Mouse (Mus musculus) midbrain, embryonic 14.5 days (tissue): Measurements from ENCODE around the gene Ccdc3. TPM values are rescaled to one million over a fixed set of nuclear protein-coding genes. Genes with fewer than 3 reads are reported as not detected.

Experiments used
- ATAC-seq: fragments of 200-750 bp; cut with Nextera tagmentation; 2 replicates; pipeline ENCODE4 v1.8.0; 2017; ENCODE audit warnings: moderate number of reproducible peaks, moderate library complexity; ENCODE audit not compliant: low FRiP score, low TSS enrichment
- DNase-seq: peaks from one replicate; pipeline ENCODE4 v3.0.0-alpha.2; 2015
- H3K27ac ChIP-seq: fragments of 300-500 bp; sonication (generic); replicated peaks from 2 replicates; pipeline ENCODE4 v1.5.1; 2014; ENCODE audit warnings: mild to moderate bottlenecking, low read depth, low read length, moderate library complexity
- H3K27me3 ChIP-seq: fragments of 300-500 bp; sonication (generic); 2 replicates; pipeline ENCODE4 v1.6.1; 2014; ENCODE audit warnings: low read length, control low read depth, mixed read lengths; ENCODE audit not compliant: control insufficient read depth, insufficient read depth
- H3K36me3 ChIP-seq: fragments of 300-500 bp; sonication (generic); 2 replicates; pipeline ENCODE4 v1.6.1; 2014; ENCODE audit warnings: low read length, control low read depth; ENCODE audit not compliant: control insufficient read depth, insufficient read depth
- H3K4me1 ChIP-seq: fragments of 300-500 bp; sonication (generic); 2 replicates; pipeline ENCODE4 v1.6.1; 2014; ENCODE audit warnings: mild to moderate bottlenecking, antibody characterized with exemption, low read length, control low read depth; ENCODE audit not compliant: control insufficient read depth, insufficient read depth
- H3K4me2 ChIP-seq: fragments of 300-500 bp; sonication (generic); 2 replicates; pipeline ENCODE4 v1.6.1; 2014; ENCODE audit warnings: mild to moderate bottlenecking, low read length, moderate library complexity
- H3K4me3 ChIP-seq: fragments of 300-500 bp; sonication (generic); replicated peaks from 2 replicates; pipeline ENCODE4 v1.5.1; 2014; ENCODE audit warnings: low read depth, low read length
- H3K9ac ChIP-seq: fragments of 300-500 bp; sonication (generic); replicated peaks from 2 replicates; pipeline ENCODE4 v1.6.1; 2014; ENCODE audit warnings: mild to moderate bottlenecking, low read length, moderate library complexity
- H3K9me3 ChIP-seq: fragments of 300-500 bp; sonication (generic); 2 replicates; pipeline ENCODE4 v1.6.1; 2016; ENCODE audit warnings: low read length, control low read depth, mixed read lengths; ENCODE audit not compliant: control insufficient read depth
- WGBS: fragments of 180-500 bp; shearing (Covaris S2); extraction: QIAGEN DNeasy Blood & Tissue Kit; methylation state at CpG from one replicate; pipeline ENCODE4 v1.1.7; 2014; 5-methylcytosine and 5-hydroxymethylcytosine counted together
- polyA plus RNA-seq: library from polyadenylated mRNA; unstranded; fragments of >200 nt; fragmentation: Nextera tagmentation; extraction: Ambion mirVana; gene quantifications from 2 replicates; pipeline ENCODE4 v1.2.1, GENCODE M21; 2014

The Ccdc3 gene
- polyA plus RNA-seq, 1 experiment from 2014 or later = 7.8 TPM

GRCm38 (mm10) chr2:5112785-5113291 is 24.7 kb upstream of the Ccdc3 start:
- no peaks in the 10 kb centered on the region for H3K9me3 ChIP-seq
- H3K4me3 ChIP-seq = no peak overlapping the region
- 3% methylated on average over 8 of the region's 8 CpGs for WGBS
- H3K4me1 ChIP-seq = peaks cover 20% of the 10 kb centered on the region
- H3K27ac ChIP-seq = peak overlapping the region; percentile 54
- H3K9ac ChIP-seq = peak overlapping the region; percentile 37; the same call in 1 of the 2 replicates
- no peaks in the 10 kb centered on the region for H3K27me3 ChIP-seq
- no peaks in the 10 kb centered on the region for H3K36me3 ChIP-seq
- DNase-seq (peak; percentile 70), ATAC-seq (peak; percentile 53)
- 0 out of 2 replicates have a peak overlapping the region, but pooled peaks have one; percentile 5 for H3K4me2 ChIP-seq

GRCm38 (mm10) chr2:5114386-5114785 is 23.2 kb upstream of the Ccdc3 start:
- no peak overlapping the region for H3K27ac ChIP-seq
- H3K9me3 ChIP-seq = no peaks in the 10 kb centered on the region
- no peak overlapping the region for H3K4me3 ChIP-seq
- no peak overlapping the region for H3K4me2 ChIP-seq
- H3K27me3 ChIP-seq = no peaks in the 10 kb centered on the region
- ATAC-seq (no peak), DNase-seq (no peak)
- WGBS = 96% methylated on average over 8 of the region's 8 CpGs
- H3K4me1 ChIP-seq = peaks cover 20% of the 10 kb centered on the region
- H3K36me3 ChIP-seq = no peaks in the 10 kb centered on the region
- H3K9ac ChIP-seq = no peak overlapping the region

DNA sequence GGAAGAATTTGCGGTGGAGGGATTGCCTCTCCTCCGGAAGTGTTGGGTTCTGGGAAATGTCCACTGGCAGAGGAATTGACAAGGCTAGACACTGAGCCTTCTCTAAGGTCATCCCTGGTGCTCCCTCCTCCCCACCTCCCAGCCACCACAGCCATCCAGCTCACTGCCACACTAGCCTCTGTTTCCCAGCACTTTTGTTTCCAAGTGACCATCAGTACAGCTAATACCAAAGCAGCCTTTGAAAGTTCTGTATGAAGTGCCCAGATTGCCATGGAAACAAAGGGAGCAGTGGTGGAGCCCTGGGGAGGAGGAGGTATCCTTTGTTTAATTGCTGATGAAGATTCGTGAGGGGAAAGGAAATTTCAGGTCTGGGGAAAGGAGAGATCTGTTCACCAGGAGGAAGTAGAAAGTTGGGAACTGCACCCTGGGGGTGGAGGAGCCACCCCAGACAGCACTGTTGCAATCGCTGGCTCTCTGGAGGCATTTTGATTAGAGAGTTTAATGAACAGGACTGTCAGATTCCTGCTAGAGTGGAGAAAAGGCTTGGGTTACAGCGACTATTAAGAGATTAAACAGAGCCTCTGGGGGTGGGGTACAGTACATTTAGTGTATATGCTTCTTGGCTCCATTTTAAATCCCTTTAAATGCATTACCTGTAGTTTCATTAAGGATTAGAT is 20.6 kb upstream of the Ccdc3 start:
- 22% methylated on average over 5 of the region's 5 CpGs for WGBS
- H3K4me1 ChIP-seq = peaks cover 20% of the 10 kb centered on the region
- peak; percentile 34 for ATAC-seq
- no peak overlapping the region for H3K4me2 ChIP-seq
- H3K9ac ChIP-seq = no peak overlapping the region
- no peaks in the 10 kb centered on the region for H3K27me3 ChIP-seq
- H3K27ac ChIP-seq = peak overlapping the region; percentile 39; the same call in 1 of the 2 replicates
- no peaks in the 10 kb centered on the region for H3K36me3 ChIP-seq
- DNase-seq = peak; percentile 76
- H3K4me3 ChIP-seq = no peak overlapping the region
- no peaks in the 10 kb centered on the region for H3K9me3 ChIP-seq

DNA sequence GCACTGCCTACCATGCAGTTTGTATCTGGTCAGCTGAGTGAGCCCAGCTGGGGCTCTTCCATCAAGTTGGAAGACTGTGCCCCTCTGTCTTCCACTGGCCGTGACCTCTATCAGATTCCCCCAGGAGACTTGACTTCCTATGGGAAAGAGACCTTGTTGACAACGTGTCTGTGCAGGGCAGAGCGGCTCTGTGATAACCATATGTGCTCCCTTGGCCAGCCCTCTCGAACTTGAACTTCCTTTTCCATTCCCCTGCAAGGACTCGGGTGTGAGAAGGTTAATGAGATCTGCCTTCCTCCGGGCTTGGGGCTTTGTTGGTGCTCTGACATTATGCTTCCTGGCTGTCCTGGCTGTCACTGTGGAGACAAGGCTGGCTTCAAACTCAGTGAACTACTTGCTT is 12.1 kb upstream of the Ccdc3 start:
- 26% methylated on average over 6 of the region's 6 CpGs for whole genome bisulfite sequencing
- no peaks in the 10 kb centered on the region for H3K27me3 ChIP-seq
- H3K36me3 ChIP-seq = no peaks in the 10 kb centered on the region
- ATAC-seq (no peak), DNase-seq (no peak)
- H3K27ac ChIP-seq = no peak overlapping the region
- H3K4me2 ChIP-seq = no peak overlapping the region
- H3K9me3 ChIP-seq = no peaks in the 10 kb centered on the region
- no peaks in the 10 kb centered on the region for H3K4me1 ChIP-seq
- H3K4me3 ChIP-seq = no peak overlapping the region
- no peak overlapping the region for H3K9ac ChIP-seq

DNA sequence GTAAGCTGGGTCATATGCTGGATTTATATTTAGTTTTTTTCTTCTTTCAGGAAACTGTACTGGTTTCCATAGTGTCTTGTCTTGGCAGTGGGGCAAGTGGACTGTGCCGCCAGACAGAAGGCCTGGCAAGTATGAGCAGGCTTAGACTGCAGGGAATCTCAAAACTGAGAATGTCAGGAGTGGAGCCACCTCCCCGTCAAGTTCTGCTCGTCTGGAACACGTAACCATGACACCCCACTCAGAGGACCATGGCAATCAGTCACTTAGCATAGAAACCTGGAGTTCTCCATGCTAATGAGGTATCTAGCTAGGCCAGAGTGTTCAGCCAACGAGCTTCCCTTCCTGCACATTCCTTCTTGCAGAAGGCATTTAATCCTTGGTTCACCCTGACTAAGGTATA is 10.2 kb upstream of the Ccdc3 start:
- no peak for ATAC-seq
- Histone ChIP-seq H3K4me1 (no peaks in the 10 kb centered on the region), H3K27me3 (no peaks in the 10 kb centered on the region), H3K9ac (no peak overlapping the region), H3K4me2 (no peak overlapping the region), H3K36me3 (no peaks in the 10 kb centered on the region), H3K27ac (no peak overlapping the region), H3K4me3 (no peak overlapping the region), H3K9me3 (no peaks in the 10 kb centered on the region)
- 64% methylated on average over 5 of the region's 5 CpGs for WGBS
- no peak for DNase-seq

DNA sequence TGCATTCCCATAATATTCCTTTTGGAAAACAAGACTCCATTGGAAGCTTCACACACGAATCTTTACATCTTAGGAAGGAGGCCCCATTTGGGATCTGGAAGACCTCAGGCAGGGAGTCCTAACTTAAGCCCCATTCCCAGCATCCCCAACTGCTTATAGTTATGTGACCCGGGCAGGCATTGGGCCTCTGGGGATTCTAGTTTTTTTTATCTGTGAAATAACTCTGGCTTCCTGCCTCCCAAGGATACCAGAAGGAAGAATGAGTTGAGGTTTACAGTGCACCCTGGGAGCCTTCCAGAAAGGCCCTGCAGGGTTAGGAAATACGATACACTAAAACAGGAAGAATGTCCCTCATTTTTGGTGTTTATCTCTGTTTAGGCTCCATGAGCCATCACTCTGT is 8.5 kb upstream of the Ccdc3 start:
- no peak overlapping the region for H3K4me3 ChIP-seq
- H3K9me3 ChIP-seq = no peaks in the 10 kb centered on the region
- no peaks in the 10 kb centered on the region for H3K36me3 ChIP-seq
- H3K9ac ChIP-seq = no peak overlapping the region
- no peaks in the 10 kb centered on the region for H3K27me3 ChIP-seq
- DNase-seq (no peak), ATAC-seq (no peak)
- 69% methylated on average over 3 of the region's 3 CpGs for WGBS
- no peak overlapping the region for H3K27ac ChIP-seq
- H3K4me2 ChIP-seq = no peak overlapping the region
- H3K4me1 ChIP-seq = no peaks in the 10 kb centered on the region

DNA sequence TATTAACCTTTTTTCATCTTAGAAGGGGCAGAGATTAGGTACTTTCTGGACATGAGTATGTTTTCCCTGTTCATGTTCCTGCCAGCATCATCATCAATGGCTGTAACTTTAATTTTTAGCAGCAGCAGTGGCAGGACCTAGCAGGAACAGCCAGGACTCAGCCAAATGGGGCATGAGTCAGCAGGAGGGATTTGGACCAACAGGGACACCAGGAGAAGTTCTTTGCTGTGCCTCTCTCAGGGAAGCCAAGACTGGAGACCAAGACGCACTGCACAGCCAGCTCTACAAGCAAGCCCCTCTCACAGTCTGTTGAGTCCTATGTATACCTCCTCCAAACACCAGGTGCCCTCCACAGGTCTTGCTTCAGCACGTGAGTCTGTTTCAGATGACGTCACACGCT is 5.5 kb upstream of the Ccdc3 start:
- Histone ChIP-seq H3K4me2 (no peak overlapping the region), H3K9ac (no peak overlapping the region), H3K4me3 (no peak overlapping the region), H3K27me3 (peaks cover 7% of the 10 kb centered on the region; the same call in 1 of the 2 replicates), H3K9me3 (no peaks in the 10 kb centered on the region), H3K4me1 (no peaks in the 10 kb centered on the region), H3K36me3 (no peaks in the 10 kb centered on the region), H3K27ac (no peak overlapping the region)
- WGBS = 87% methylated on average over 4 of the region's 4 CpGs
- ATAC-seq (no peak), DNase-seq (no peak)

GRCm38 (mm10) chr2:5134959-5135743 is 2.4 kb upstream of the Ccdc3 start:
- Histone ChIP-seq H3K4me1 (no peaks in the 10 kb centered on the region), H3K36me3 (no peaks in the 10 kb centered on the region), H3K4me2 (no peak overlapping the region), H3K27ac (no peak overlapping the region), H3K27me3 (peaks cover 31% of the 10 kb centered on the region), H3K9ac (no peak overlapping the region), H3K9me3 (no peaks in the 10 kb centered on the region), H3K4me3 (no peak overlapping the region)
- WGBS = 89% methylated on average over 5 of the region's 5 CpGs
- DNase-seq = no peak
- no peak for ATAC-seq
